Mouse (Mus musculus) embryo, embryonic 9.5 days (tissue): ENCODE measurements at regions not wholly inside any gene's neighbourhood (a gene's known extent, or its start where the extent isn't known, plus 50 kb on each side); places are given as distances from the start of the nearest gene placed in this dataset.
"Not testable (repeated sequence)": the region's sequence is repeated elsewhere in the genome, so short reads cannot be mapped to it uniquely, and the experiment has no call there.

Experiments used
- DNase-seq: peaks from one replicate; pipeline ENCODE4 v3.0.0-alpha.2; 2017; ENCODE audit errors: extremely low spot score

DNA sequence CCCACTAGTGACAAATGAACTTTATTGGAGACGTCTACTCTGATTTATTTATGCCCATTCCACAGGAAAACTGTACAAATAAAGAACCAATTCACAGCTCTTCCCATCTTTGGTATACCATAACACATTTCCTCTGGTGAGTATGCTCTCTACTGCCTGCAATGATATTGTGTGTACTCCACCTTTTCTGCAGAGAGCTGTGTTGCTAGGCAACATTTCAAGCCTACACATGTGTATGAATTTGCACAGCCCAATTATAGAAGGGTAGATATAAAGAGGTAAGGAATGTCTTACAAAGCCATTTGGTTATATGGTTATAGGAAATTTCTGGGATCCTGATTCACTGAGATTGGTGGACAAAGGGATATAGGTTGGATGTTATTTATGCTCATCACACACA lies 227.4 kb downstream of the 4931408C20Rik start:
- DNase-seq: no peak

- DNase-seq: no peak
These were observed 260.9 kb downstream of the 4931408C20Rik start for GRCm38 (mm10) chr1:26426383-26426782.

GRCm38 (mm10) chr1:26387938-26388897 lies 299.0 kb downstream of the 4931408C20Rik start:
- DNase-seq: peak; percentile 4

GRCm38 (mm10) chr1:26340543-26340942 lies 346.7 kb downstream of the 4931408C20Rik start:
- no peak for DNase-seq

GRCm38 (mm10) chr1:26339876-26340275 lies 347.4 kb downstream of the 4931408C20Rik start:
- DNase-seq: not testable (repeated sequence)

DNA sequence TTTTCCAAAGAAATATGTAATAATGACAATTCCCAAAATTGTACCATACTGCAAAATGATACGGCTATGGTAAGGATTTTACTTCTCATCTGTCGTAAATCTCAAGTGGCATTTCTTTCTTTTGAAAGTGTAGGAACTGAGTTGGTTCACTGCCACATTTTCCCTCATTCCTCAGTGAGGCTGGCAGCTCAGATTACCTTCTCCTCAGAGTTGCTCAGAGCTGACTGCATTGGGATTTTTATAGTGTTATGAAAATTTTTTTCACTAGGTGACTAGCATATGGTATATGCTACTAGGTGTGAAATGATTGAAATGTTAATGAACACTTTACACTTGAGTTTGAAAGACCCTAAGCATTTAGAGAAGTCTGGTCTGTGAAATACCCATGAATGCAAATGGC lies 397.7 kb downstream of the 4931408C20Rik start:
- DNase-seq: no peak

GRCm38 (mm10) chr1:26282885-26283613 lies 404.2 kb downstream of the 4931408C20Rik start:
- DNase-seq: no peak

DNA sequence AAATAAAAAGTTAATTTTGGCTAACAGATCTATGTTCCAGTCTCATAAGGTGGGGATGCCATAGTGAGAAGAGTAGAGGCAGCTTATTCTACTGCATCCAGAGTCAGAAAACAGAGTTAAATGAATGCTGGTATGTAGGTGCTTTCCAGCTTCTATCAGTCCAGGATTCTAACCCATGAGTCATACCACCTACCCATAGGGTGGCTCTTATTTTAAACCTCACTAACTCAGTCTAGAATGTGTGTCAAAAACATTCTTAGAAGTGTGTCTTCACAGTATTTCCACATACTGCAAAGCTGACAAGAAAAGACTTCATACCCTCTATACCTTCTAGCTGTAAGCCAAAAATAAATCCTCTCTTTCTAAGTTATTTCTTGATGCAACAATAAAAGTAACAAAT lies 410.7 kb downstream of the 4931408C20Rik start:
- no peak for DNase-seq

GRCm38 (mm10) chr1:26243351-26243750 lies 413.8 kb upstream of the Adgrb3 start:
- no peak for DNase-seq

GRCm38 (mm10) chr1:26229291-26230053 lies 400.0 kb upstream of the Adgrb3 start:
- no peak for DNase-seq

DNA sequence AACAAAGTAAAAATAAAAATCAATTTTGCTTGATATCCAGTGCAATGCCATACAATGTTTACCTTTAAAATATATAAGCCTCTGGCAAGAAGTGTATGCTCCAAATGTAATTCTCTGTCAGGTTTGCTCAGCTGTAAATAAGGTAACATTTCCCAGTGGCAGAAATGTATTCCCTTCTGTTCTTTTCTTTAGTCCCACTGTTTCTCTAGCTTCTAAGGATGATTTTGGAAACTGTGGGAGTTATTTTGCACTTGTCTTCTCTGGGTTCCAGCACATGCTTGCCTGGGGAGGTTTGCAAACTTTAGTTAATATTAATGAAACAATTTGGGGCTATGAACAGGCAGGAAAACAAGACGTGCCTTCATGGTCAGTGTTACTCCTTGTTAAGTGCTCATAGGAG lies 374.9 kb upstream of the Adgrb3 start:
- no peak for DNase-seq
